Mouse (Mus musculus) left cerebral cortex, postnatal 36 days (tissue): ENCODE data around the gene Slit3. TPM values are rescaled to one million over a fixed set of nuclear protein-coding genes. Genes with fewer than 3 reads are reported as not detected.

Experiments
- DNase-seq, 2 experiments: peaks; one replicate each; pipeline ENCODE4 v3.0.0; 2021 to 2022; ENCODE audit warnings: low spot score in 2 of 2, mixed read lengths in 1 of 2
- intact Hi-C: fragments of 180-260 bp; cut with DNase I; formaldehyde crosslinking; loops from one replicate; pipeline ENCODE4 v1.15.1; 2025
- total RNA-seq, 2 experiments: library from RNA; stranded (reverse); gene quantifications; 2 replicates each; pipeline ENCODE4 v1.2.3; 2021

Slit3 gene
- total RNA-seq, 2 experiments from 2014 or later, result 43.7 to 71.5 TPM

DNA sequence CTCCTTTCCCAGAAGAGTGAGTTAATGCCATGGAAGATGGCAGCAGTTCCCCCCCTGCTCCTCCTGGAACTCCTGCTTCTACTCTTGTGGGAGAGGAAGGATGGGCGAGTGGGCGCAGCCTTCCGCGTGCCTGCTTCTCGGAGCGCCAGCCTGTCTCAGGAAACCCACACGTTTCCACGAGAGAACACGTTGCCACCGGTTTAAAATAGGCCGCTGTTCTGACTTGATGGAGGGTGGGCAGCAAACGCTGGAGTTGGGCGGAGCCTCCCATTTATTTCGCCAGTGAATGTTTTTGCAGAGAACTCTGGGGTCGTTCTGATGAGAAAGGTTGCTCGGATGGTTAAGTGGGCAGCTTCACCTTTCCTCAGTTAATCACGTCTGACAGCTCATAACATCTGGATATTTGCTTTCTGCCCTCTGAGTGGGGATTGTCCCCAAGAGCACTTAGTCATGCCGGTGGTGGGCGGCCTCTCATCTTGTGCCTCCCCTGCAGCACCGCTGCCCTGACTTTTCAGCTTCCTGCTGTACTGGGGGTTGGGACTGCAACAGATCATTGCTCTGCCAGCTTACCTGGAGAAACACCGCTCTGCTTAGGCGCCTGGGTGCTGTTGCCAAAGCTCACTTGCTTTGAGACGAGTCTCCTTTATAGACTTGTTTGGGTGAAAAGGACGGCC is 57.3 kb downstream of the Slit3 start:
- peak; percentile 81 to 89 for DNase-seq
- intact Hi-C loops, result loop anchor here (2.0 to 5.0 kb wide), 2 partner anchors 57 to 104 kb away; partner anchors contain the start of gene Slit3

GRCm38 (mm10) chr11:35179305-35179704 is 58.3 kb downstream of the Slit3 start:
- no peak for DNase-seq
- intact Hi-C loops, result loop anchor here (2.0 to 5.0 kb wide), 2 partner anchors 59 to 103 kb away; partner anchors contain the start of gene Slit3

GRCm38 (mm10) chr11:35182887-35183286 is 61.9 kb downstream of the Slit3 start:
- intact Hi-C loops, result no loop called here
- DNase-seq, result no peak

- intact Hi-C loops, result no loop called here
- DNase-seq, result no peak
Measured at GRCm38 (mm10) chr11:35194826-35195225, 73.8 kb downstream of the Slit3 start.

DNA sequence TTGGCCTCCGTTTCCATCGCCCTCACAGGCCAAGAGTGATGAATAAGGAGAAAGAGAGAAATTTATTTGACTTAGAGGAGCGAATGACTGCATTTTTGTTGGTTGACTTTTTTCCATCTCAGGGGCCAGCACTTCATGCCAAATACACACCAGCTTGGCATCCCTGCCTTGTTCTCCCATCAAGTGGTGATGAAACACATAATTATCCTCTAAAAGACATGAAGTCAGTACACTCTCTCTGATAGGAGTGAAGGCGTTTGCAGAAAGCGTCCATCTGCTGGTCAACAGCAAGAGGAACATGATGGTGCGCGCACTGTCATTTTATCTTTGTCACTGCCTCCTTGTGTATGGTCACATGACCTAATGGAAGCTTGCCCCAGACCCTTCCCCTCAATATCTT is 75.8 kb downstream of the Slit3 start:
- intact Hi-C loops, result no loop called here
- DNase-seq, result no peak

DNA sequence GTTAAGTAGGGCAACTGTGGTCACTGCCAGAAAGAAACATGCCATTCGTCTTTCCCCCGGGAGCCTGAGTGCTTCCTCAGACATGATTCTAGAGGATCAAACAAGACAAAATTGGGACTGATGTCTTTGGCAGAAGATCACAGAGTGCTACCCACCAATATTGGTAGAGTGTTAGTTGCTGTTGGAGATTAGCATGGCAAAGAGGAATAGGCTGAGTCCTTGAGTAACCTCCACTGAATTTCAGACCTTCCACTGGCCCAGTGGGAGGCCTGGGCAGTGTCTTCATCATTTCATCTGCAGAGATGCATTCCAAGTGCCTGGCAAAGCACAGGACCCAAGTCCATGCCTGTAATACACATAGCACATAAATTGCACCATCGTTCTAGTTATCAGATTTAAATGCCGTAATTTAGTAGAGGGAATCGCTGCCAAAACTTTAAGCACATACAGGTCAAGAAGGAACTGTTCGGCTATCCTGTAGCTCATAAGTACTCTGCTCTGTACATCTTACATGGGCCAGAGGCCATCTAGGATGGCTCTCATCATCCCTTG is 77.6 kb downstream of the Slit3 start:
- intact Hi-C loops, result no loop called here
- no peak for DNase-seq

DNA sequence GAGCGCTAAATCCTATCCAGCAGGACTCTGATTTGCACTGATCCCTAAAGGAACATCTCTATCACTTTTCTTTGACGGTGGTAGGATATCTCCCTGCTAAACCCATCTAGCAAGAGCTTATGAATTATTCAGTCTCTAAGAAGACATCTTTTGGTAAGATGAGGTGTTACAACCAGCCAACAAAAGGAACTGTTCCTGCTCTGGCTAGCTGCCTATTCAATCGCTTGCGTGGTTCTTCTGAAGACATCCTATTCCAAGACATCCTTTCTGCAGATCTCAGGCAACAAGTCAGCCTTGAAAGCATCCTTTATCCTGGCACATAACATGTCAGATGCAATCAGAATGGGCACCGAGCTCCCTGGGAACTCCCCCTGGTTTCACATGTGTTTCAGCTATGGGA is 81.3 kb downstream of the Slit3 start:
- peak in 1 of 2 experiments; percentile 36 for DNase-seq
- intact Hi-C loops, result no loop called here

DNA sequence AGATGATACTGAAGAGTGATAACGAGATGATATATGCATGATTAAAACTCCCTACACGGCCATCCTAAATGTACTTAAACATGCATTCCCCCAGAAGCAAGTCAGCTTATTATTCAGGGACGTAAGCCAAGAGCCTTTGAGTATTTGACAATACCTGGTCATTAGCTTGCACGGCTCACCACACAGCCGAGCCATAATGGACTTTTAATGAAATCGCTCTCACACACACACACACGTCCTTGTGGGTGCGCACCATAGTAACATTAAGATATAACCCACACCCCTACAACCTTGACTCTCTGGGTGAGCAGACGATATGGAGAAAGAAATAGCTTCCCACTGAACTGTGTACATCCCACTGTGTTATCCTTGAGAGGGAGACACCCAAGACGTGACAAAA is 82.6 kb downstream of the Slit3 start:
- intact Hi-C loops, result no loop called here
- no peak for DNase-seq

GRCm38 (mm10) chr11:35204084-35204483 is 83.1 kb downstream of the Slit3 start:
- intact Hi-C loops, result no loop called here
- DNase-seq, result no peak

GRCm38 (mm10) chr11:35210728-35211682 is 90.0 kb downstream of the Slit3 start:
- intact Hi-C loops, result no loop called here
- DNase-seq, result no peak

GRCm38 (mm10) chr11:35224025-35224424 is 103.0 kb downstream of the Slit3 start:
- DNase-seq, result no peak
- intact Hi-C loops, result no loop called here

GRCm38 (mm10) chr11:35231361-35232090 is 110.5 kb downstream of the Slit3 start:
- intact Hi-C loops, result no loop called here
- DNase-seq, result no peak

GRCm38 (mm10) chr11:35232321-35232720 is 111.3 kb downstream of the Slit3 start:
- intact Hi-C loops, result no loop called here
- no peak for DNase-seq

DNA sequence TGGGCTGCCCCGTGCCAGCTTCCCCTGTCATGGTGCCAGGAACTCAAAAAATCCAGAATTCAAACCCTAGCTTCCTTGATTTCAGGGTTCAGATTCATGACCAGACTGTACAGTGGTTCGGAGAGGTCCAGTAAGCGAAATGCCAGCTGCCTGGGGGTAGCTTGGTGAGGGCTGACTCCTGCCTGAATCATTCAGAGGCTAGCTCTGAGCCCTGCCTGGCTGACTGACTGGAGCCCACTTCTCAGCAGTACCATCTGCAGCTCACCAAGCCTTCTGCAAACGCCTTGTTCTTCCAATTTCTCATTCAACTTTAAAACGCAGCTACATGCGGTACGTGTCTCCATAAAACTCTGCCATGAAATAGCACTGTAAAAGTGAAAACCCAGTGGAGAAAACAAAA is 120.4 kb downstream of the Slit3 start:
- peak in 1 of 2 experiments; percentile 39 for DNase-seq
- intact Hi-C loops, result no loop called here

DNA sequence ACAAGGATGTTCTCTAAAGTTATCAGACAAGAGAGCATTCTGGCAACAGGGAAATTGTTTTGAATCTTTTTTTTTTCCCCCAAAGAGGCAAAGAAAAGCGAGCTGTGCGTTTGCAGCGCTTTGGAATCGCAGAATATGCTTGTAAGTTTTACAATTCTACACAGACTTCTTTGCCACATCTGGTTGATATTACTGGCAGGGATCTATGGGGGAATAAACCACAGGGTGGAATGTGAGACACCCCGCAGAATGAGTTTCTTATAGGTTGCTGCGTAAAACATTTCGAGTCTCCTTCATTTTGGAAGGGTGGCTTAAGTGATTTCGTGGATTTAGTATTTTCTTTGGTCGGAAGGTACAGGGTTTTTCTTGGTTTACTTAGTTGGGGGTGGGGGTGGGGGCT is 122.6 kb downstream of the Slit3 start:
- intact Hi-C loops, result no loop called here

GRCm38 (mm10) chr11:35244526-35244925 is 123.5 kb downstream of the Slit3 start:
- intact Hi-C loops, result no loop called here
- no peak for DNase-seq

More for the DNA sequence above, 122.6 kb downstream of the Slit3 start:
- DNase-seq, result no peak

- DNase-seq, result no peak
- intact Hi-C loops, result no loop called here
Measured at GRCm38 (mm10) chr11:35246623-35247022, 125.6 kb downstream of the Slit3 start.

DNA sequence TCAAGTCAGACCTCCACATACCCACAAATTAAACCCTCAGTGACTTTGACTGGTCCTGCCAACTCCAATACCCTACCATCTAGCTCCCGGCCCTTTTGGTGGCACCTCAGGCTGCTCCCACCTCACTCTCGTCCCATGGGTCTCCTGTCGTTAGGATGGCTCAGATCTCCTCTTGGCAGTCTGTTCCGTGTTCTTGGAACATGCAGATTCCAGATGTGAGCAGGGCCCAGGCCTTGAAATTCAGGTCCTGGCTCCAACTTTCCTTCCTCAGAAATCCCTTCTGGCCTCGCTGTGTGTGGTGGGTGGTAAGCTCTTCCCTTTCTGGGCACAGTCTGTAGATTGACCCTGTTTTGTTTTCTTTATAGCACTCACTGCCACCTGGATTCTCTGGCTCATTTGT is 127.1 kb downstream of the Slit3 start:
- intact Hi-C loops, result no loop called here
- DNase-seq, result no peak

DNA sequence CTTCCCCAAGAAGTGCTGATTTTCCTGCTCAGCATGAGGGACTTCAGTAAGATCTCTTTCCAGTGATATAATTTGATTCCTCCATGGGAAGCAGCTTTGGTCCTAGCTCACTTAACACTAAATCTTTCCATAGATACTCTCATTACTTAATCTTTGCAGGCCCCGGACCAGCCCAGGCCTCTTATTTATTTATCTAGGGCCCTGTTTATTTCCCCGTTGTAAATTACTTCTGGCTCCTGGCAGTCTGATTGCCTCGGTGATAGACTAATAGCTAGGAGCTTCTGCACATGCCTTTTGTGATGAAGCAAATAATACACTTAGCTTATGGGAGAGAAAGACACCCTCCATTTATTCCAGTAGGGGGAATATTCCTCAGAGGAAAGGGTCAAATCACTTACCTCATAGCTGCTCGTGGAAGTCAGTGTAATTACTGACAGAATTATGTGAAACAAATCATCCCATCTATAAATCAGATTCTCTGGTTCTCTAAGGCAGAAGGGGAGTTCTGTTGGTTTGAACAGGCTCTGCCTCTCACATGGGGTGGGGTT is 129.9 kb downstream of the Slit3 start:
- intact Hi-C loops, result no loop called here
- no peak for DNase-seq
